Mouse (Mus musculus) kidney, adult 18-20 months (tissue): ENCODE data around the gene Lgals2.

Experiments
- DNase-seq: peaks from one replicate; pipeline ENCODE4 v3.0.0; 2021

Gene Lgals2

GRCm38 (mm10) chr15:78810146-78810545 is 45.2 kb downstream of the Lgals2 start:
- no peak for DNase-seq

- DNase-seq = no peak
Measured at GRCm38 (mm10) chr15:78809739-78810138, 45.6 kb downstream of the Lgals2 start.

- DNase-seq = no peak
Measured at GRCm38 (mm10) chr15:78808980-78809379, 46.3 kb downstream of the Lgals2 start.

- DNase-seq = no peak
Measured at GRCm38 (mm10) chr15:78807141-78807540, 48.2 kb downstream of the Lgals2 start.

GRCm38 (mm10) chr15:78806614-78807013 is 48.7 kb downstream of the Lgals2 start:
- no peak for DNase-seq

- DNase-seq = no peak
Measured at GRCm38 (mm10) chr15:78805351-78805750, 50.0 kb downstream of the Lgals2 start.

GRCm38 (mm10) chr15:78804326-78804725 is 51.0 kb downstream of the Lgals2 start:
- peak; percentile 67 for DNase-seq

- DNase-seq = peak; percentile 77
Measured at GRCm38 (mm10) chr15:78803499-78803900, 51.8 kb downstream of the Lgals2 start.

- peak; percentile 84 for DNase-seq
Measured at GRCm38 (mm10) chr15:78802776-78803391, 52.4 kb downstream of the Lgals2 start, which contains the start of gene Card10. Card10 (minus strand) TSS chr15:78803042.

- peak; percentile 60 for DNase-seq
Measured at GRCm38 (mm10) chr15:78801971-78802741, 53.2 kb downstream of the Lgals2 start.

- no peak for DNase-seq
Measured at GRCm38 (mm10) chr15:78801571-78801970, 53.8 kb downstream of the Lgals2 start.
